Mouse (Mus musculus): Measurements from ENCODE around the gene Srarp. TPM values are rescaled to one million over a fixed set of nuclear protein-coding genes. Genes with fewer than 3 reads are reported as not detected.
A peak's percentile ranks its signal among the peaks of the same experiment; 100 is the strongest.

The Srarp gene
- polyA plus RNA-seq, 1 experiment from 2014 or later = not detected

DNA sequence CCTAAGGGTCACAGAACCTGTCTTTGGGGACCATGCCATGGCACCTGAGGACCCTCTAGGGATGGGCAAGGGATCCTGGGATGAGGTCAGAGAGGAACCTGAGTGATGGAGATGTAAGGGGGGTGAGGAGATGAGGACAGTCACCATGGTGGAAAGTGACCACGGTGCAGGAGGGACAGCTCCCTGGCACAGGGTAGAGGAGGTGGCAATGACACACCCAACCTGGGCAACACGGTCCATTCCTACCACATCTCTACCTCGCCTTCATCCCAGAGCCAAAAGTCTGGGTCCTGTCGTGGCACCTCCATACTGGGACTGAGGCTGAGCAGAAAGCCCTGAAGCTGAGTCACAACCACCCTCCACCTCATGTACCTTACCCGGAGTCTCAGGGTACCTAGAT is 13.1 kb downstream of the Srarp start:
- H3K9me3 ChIP-seq = no peaks in the 10 kb centered on the region
- H3K27me3 ChIP-seq = peaks cover 10% of the 10 kb centered on the region; the same call in 1 of the 2 replicates

DNA sequence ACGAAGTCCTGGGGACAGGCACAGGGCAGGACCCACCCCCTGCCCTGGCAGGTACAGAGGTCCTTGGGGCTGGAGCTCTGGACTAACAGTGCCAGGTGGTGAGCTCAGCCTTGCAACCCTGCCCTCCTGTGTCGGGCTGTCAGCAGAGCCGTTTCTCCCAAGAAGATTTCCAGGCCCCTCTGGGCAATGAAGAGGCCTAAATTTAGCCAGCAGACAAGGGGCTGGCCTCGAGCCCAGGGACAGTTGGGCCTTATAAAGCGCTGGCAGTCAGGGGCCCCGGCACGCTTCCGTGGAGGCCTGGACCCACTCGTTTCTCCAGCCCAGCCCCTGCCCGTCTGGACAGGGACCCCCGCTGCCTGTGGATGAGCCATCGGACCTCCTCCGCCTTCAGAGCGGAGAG is 14.5 kb downstream of the Srarp start:
- Histone ChIP-seq H3K9ac (replicated peaks) (no peak overlapping the region), H3K9me3 (no peaks in the 10 kb centered on the region), H3K27me3 (peaks cover 7% of the 10 kb centered on the region; the same call in 1 of the 2 replicates), H3K4me1 (replicated peaks) (peaks cover 15% of the 10 kb centered on the region), H3K27ac (no peak overlapping the region), H3K4me3 (replicated peaks) (no peak overlapping the region), H3K4me2 (replicated peaks) (no peak overlapping the region), H3K36me3 (no peaks in the 10 kb centered on the region)
- no peak for ATAC-seq
- 75% methylated on average over 14 of the region's 14 CpGs for WGBS

More for the DNA sequence above, 13.1 kb downstream of the Srarp start:
- Histone ChIP-seq H3K36me3 (no peaks in the 10 kb centered on the region), H3K4me2 (replicated peaks) (no peak overlapping the region), H3K4me1 (replicated peaks) (peaks cover 15% of the 10 kb centered on the region), H3K27ac (no peak overlapping the region), H3K9ac (replicated peaks) (no peak overlapping the region), H3K4me3 (replicated peaks) (no peak overlapping the region)
- 77% methylated on average over 5 of the region's 5 CpGs for WGBS
- no peak for ATAC-seq

DNA sequence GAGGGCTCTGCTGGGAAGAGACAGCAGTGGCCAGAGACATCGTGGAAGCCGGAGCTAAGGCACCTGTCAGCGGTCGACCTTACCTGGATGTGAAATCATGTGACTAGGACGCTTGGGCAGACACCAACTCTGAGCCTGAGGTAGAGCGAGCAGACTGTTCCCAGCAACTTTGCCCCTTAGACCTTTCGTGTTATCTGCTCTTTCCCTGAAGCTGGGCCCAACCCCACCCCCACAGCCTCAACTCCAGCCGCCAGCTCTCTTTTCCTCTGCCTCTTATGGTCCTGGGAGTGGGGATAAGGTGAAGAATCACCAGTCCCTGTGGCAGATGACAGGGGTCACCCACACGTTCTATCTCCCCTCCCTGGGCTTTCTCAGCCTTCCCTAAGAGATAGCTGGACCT is 15.0 kb downstream of the Srarp start:
- no peak overlapping the region for H3K27ac ChIP-seq
- H3K4me2 ChIP-seq (replicated peaks) = no peak overlapping the region
- WGBS = 59% methylated on average over 9 of the region's 9 CpGs
- peaks cover 11% of the 10 kb centered on the region for H3K4me1 ChIP-seq (replicated peaks)
- no peaks in the 10 kb centered on the region for H3K9me3 ChIP-seq
- ATAC-seq = no peak
- H3K36me3 ChIP-seq = no peaks in the 10 kb centered on the region
- H3K9ac ChIP-seq (replicated peaks) = no peak overlapping the region
- H3K4me3 ChIP-seq (replicated peaks) = no peak overlapping the region
- H3K27me3 ChIP-seq = peaks cover 5% of the 10 kb centered on the region; the same call in 1 of the 2 replicates

DNA sequence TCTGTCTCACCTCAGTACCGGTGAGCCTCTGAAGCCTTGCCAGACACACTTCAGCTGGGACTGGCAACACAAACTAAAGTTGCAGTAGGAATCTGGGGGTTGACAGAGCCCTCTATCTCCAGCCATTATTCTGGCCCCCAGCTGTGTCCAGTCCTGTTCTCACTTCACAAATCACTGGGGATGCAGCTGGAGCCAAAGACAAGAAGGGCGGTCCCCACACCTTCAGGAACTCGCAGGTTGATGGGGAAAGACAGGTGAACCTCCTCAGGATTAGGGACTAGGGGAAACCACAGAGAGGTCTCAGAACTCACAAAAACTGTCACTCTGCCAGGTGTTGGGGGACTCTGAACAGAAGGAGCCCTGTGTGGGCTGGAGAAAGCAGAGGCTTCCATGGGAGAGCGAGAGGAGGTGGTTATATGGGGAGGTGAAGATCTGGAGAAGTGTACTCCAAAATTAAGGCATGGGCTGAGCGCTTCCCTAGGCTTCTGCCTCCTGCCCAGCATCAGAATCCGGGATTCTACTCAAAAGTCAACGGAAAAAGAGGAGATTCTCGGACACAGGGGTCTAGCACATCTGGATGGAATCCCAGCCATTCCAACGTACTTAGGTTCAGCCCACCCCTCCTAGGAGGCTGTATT is 15.6 kb downstream of the Srarp start, which contains the start of gene Hspb7:
Gene Hspb7 (plus strand): TSS at position 588 of the 638 bp plus-strand sequence.
- Histone ChIP-seq H3K9ac (replicated peaks) (no peak within 1 kb of the TSS), H3K4me3 (replicated peaks) (no peak within 1 kb of the TSS), H3K27me3 (no peaks in the 10 kb centered on the region), H3K9me3 (no peaks in the 10 kb centered on the region), H3K4me2 (replicated peaks) (no peak within 1 kb of the TSS), H3K36me3 (no peaks in the 10 kb centered on the region), H3K27ac (no peak within 1 kb of the TSS), H3K4me1 (replicated peaks) (peaks cover 5% of the 10 kb centered on the region)
- 57% methylated on average over 9 of the region's 9 CpGs for WGBS
- no peak for ATAC-seq

DNA sequence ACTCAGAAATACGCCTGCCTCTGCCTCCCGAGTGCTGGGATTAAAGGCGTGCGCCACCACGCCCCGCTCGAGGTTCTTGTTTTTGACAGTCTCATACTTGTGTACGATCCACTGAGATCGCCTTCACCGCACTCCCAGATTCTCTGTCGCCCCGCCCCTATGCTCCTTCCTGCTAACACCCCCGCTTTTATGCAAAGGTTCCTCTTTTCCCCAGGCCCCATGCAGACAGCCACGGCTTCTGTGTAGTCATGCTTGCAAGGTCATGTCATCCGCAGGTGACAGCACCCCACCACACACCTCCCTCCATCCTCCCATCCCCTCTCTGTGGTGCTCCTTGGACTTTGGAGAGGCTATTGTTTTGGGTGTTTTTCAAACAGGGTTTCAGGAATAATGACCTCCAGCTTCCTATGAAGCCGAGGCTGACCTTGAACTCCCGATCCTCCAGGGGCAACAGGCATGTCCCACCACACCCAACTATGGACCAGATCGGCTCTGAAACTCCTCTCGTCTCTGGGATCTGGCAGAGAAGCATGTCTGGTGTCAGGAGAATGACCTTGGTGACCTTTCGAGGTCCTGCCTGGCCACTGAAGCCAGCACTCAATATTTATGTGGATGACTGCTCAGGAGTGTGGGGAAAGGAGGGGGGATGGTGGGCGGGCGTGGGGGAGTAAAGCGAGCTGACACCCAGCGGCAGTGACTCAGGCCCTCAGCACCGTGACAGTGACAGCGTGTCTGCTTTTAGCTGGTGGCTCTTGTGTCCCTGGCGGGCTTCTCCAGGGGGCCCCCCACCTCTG is 16.3 kb downstream of the Srarp start:
- no peaks in the 10 kb centered on the region for H3K4me1 ChIP-seq (replicated peaks)
- H3K36me3 ChIP-seq = no peaks in the 10 kb centered on the region
- no peak overlapping the region for H3K4me2 ChIP-seq (replicated peaks)
- ATAC-seq = no peak
- no peak overlapping the region for H3K9ac ChIP-seq (replicated peaks)
- no peak overlapping the region for H3K27ac ChIP-seq
- WGBS = 69% methylated on average over 27 of the region's 27 CpGs
- H3K9me3 ChIP-seq = no peaks in the 10 kb centered on the region
- no peak overlapping the region for H3K4me3 ChIP-seq (replicated peaks)
- no peaks in the 10 kb centered on the region for H3K27me3 ChIP-seq

DNA sequence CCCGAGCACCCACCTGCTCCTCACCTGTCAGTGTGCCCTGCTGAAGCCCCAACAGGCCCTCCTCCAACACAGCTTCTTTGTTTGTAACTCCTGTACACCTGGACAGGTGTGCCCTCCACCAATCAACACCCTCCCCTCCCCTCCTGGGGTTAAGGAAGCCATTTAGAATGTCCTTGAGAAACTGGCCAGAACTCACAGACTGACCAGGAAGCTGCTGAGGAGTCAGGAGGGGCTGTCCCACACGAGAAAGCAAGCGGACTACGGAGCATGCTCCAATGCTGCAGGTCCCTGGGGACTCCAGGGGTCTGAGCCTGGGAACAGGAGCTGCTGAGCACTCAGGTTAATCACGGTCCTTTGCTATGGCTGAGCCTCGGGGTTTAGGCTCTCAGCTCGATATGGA is 20.0 kb downstream of the Srarp start, which contains the start of gene Clcnkb:
Gene Clcnkb (minus strand): TSS at position 91 of the 400 bp plus-strand sequence.
- ATAC-seq = no peak
- no peak within 1 kb of the TSS for H3K27ac ChIP-seq

DNA sequence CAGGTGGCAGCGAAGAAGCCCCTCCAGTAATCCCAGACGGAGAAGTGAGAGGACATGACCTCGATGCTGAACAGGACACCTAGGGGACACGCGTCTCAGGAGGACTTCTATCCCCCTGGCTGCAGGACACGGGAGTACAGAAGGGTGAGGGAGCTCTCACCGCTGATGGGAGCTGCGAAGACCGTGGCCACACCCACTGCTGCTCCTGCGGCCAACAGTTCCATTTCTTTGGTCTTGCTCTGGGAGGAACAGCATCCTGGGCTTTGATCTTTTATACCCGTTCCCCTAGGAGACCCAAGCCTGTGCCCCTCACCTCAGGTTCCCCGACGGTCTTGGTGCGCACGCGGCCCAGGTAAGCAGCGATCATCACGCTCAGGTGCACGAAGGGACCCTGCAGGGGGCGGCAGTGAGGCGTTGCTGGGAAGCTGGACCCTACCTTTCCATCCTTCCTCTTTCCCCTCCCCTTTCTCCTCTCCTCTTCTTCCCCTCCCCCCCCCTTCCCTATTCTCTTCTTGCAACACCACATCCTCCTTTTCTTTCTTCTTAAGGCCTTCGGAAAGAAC is 24.4 kb downstream of the Srarp start:
- H3K4me1 ChIP-seq (replicated peaks) = no peaks in the 10 kb centered on the region
- no peak overlapping the region for H3K27ac ChIP-seq
- H3K36me3 ChIP-seq = no peaks in the 10 kb centered on the region
- H3K9me3 ChIP-seq = no peaks in the 10 kb centered on the region
- no peak overlapping the region for H3K9ac ChIP-seq (replicated peaks)
- 21% methylated on average over 22 of the region's 22 CpGs for WGBS
- no peak overlapping the region for H3K4me2 ChIP-seq (replicated peaks)
- no peak overlapping the region for H3K4me3 ChIP-seq (replicated peaks)
- 0 out of 2 replicates have a peak, but pooled peaks cover 6% of the 10 kb centered on the region for H3K27me3 ChIP-seq
- ATAC-seq = no peak

More for the DNA sequence above, 20.0 kb downstream of the Srarp start, which contains the start of gene Clcnkb:
- H3K27me3 ChIP-seq = 0 out of 2 replicates have a peak, but pooled peaks cover 6% of the 10 kb centered on the region
- H3K9ac ChIP-seq (replicated peaks) = no peak within 1 kb of the TSS
- no peak within 1 kb of the TSS for H3K4me3 ChIP-seq (replicated peaks)
- no peak within 1 kb of the TSS for H3K4me2 ChIP-seq (replicated peaks)
- no peaks in the 10 kb centered on the region for H3K4me1 ChIP-seq (replicated peaks)
- no peaks in the 10 kb centered on the region for H3K36me3 ChIP-seq
- H3K9me3 ChIP-seq = no peaks in the 10 kb centered on the region
- WGBS = 71% methylated on average over 7 of the region's 7 CpGs

DNA sequence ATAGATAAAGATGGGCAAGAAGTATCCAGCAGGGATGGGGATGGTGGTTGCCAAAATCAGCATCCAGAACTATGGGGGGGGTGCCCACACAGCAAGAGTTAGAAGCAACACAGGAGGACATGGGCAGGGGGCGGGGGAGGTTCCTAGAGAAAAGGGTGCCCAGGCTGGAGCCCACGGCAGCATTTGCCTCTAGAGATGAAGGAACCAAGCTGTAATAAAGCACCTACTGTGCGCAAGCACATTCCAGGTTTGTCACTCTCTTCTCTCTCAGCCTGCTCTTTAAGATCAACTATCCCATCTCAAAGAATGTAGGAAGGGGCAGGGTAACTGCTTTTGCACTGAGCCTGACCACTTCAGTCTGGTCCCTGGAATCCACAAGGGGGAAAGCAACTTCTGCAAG is 27.3 kb downstream of the Srarp start:
- Histone ChIP-seq H3K9me3 (no peaks in the 10 kb centered on the region), H3K4me1 (replicated peaks) (no peaks in the 10 kb centered on the region), H3K27me3 (peaks cover 13% of the 10 kb centered on the region; the same call in 1 of the 2 replicates), H3K36me3 (no peaks in the 10 kb centered on the region), H3K9ac (replicated peaks) (no peak overlapping the region), H3K4me2 (replicated peaks) (no peak overlapping the region), H3K4me3 (replicated peaks) (no peak overlapping the region), H3K27ac (no peak overlapping the region)
- 92% methylated on average over 3 of the region's 3 CpGs for WGBS
- ATAC-seq = no peak

DNA sequence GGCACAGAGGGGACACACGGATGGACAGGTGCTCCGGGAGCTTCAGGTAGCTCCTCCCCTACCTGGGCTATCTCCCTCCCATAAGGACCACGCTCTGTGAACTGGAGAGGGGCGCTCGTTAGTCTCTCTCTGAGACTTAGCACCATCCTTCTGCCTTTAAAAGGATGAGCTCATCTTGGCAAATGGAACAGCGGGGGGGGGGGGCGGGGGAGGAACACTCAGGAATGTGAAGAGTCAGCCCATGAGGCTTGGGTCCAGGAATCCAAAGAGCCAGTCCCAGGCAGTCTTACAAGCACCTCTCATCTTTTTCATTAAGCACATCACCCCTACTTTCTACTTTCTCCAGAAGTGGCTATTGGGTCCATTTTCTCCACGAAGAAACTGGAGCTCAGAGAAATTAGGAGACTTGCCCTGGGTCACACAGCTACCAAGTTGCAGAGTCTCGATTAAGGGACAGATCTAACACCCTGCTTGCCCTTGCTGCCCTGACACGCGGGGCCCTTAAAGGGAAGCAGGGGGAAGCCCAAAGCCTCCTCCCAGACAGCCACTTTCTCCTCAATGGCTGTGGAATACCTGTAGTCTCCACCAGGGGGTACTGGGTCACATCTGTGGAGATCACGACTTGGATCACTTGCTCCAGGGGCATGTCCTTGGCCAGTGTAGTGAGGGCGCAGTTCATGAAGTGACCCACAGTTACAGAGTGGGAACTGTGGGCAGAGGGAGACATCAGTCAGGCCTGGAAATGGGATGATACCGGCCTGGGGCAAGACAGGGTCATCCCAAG is 29.2 kb downstream of the Srarp start:
- Histone ChIP-seq H3K27me3 (peaks cover 9% of the 10 kb centered on the region; the same call in 1 of the 2 replicates), H3K4me2 (replicated peaks) (no peak overlapping the region), H3K4me1 (replicated peaks) (no peaks in the 10 kb centered on the region), H3K36me3 (no peaks in the 10 kb centered on the region), H3K4me3 (replicated peaks) (no peak overlapping the region), H3K9ac (replicated peaks) (no peak overlapping the region), H3K9me3 (no peaks in the 10 kb centered on the region), H3K27ac (no peak overlapping the region)
- 45% methylated on average over 14 of the region's 14 CpGs for WGBS
- ATAC-seq = no peak

DNA sequence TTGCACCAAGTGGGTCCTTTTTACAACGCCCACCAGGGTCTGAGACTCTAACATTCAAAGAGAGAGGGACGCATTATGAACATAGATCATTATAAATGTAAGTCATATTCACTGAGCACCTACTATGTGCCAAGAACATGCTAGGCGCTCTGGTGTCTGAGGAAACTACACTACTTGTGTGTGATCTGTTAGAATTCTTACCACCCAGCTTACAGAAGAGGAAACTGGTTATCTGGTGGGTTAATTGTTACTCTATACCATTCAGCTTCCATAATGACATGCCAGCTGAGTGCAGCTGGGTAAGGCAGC is 30.6 kb downstream of the Srarp start:
- no peak overlapping the region for H3K4me2 ChIP-seq (replicated peaks)
- H3K36me3 ChIP-seq = no peaks in the 10 kb centered on the region
- WGBS = 86% methylated on average over 3 of the region's 3 CpGs
- H3K4me3 ChIP-seq (replicated peaks) = no peak overlapping the region
- H3K9me3 ChIP-seq = no peaks in the 10 kb centered on the region
- no peak overlapping the region for H3K9ac ChIP-seq (replicated peaks)
- no peak for ATAC-seq
- H3K4me1 ChIP-seq (replicated peaks) = no peaks in the 10 kb centered on the region
- peaks cover 6% of the 10 kb centered on the region; the same call in 1 of the 2 replicates for H3K27me3 ChIP-seq
- no peak overlapping the region for H3K27ac ChIP-seq

DNA sequence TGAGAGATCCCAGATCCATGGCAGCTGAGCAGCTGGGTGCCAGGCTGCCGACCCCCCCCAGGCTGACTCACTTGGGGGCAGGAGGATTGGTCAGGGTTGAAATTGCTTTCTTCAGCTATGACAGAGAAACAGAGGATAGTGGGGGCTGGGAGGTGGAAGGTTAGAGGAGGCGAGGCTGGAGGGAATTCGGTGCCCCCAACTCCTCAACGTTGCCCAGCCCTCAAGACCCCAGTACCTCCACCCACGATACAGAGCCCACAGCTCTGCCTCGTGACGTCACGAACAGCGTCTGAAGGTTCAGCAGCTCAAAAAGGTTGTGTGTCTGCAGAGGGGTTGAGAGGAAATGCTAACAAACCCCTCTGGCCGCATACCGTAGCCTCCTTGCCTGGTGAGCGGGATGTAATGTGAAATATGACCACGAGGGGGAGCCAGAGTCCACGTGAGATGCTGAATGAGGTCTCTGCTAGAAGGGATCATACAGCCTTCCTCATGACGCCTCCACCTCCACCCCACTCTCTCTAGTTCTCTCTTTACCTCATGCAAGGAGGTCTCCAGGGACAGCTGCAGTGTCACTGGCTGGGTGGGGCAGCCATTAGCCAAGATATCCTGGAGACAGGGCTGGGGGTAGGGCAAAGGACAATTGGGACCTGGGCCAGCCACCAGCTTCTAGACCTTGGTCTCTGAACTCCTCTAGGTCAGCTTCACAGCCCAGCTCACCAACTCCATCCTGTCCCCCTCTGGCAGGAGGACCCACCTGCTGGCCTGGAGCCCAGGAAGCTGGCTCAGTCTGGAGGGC is 31.2 kb downstream of the Srarp start:
- Histone ChIP-seq H3K4me2 (replicated peaks) (peak overlapping the region; percentile 27), H3K9ac (replicated peaks) (0 out of 2 replicates have a peak overlapping the region, but pooled peaks have one; percentile 43), H3K4me3 (replicated peaks) (no peak overlapping the region), H3K27ac (no peak overlapping the region), H3K4me1 (replicated peaks) (no peaks in the 10 kb centered on the region), H3K36me3 (no peaks in the 10 kb centered on the region), H3K27me3 (peaks cover 6% of the 10 kb centered on the region; the same call in 1 of the 2 replicates), H3K9me3 (no peaks in the 10 kb centered on the region)
- ATAC-seq = peak; percentile 89
- WGBS = 12% methylated on average over 15 of the region's 15 CpGs

Measured in midbrain, embryonic 13.5 days (tissue).